Mouse (Mus musculus) liver, embryonic 14.5 days (tissue): ENCODE measurements at regions not wholly inside any gene's neighbourhood (a gene's known extent, or its start where the extent isn't known, plus 50 kb on each side); places are given as distances from the start of the nearest gene placed in this dataset.

Experiments
- ATAC-seq: fragments of 200-750 bp; cut with Nextera tagmentation; 2 replicates; pipeline ENCODE4 v1.8.0; 2017; ENCODE audit warnings: moderate number of reproducible peaks, mild to moderate bottlenecking, moderate library complexity; ENCODE audit not compliant: insufficient read depth
- DNase-seq, 3 experiments: peaks; one replicate each; pipeline ENCODE4 v3.0.0-alpha.2; 2012 to 2013; ENCODE audit warnings: low read depth in 3 of 3, low spot score in 3 of 3
- H3K27ac ChIP-seq: fragments of 300-500 bp; sonication (generic); 2 replicates; pipeline ENCODE4 v1.5.1; 2014; ENCODE audit warnings: moderate library complexity, mild to moderate bottlenecking, control low read depth, inconsistent platforms
- H3K27me3 ChIP-seq: fragments of 300-500 bp; sonication (generic); 2 replicates; pipeline ENCODE4 v1.6.1; 2014; ENCODE audit warnings: mild to moderate bottlenecking, low read length, moderate library complexity; ENCODE audit not compliant: control insufficient read depth, insufficient read depth
- H3K36me3 ChIP-seq: fragments of 300-500 bp; sonication (generic); replicated peaks from 2 replicates; pipeline ENCODE4 v1.6.1; 2014; ENCODE audit warnings: low read depth; ENCODE audit not compliant: control insufficient read depth, insufficient read depth
- H3K4me1 ChIP-seq, 2 experiments: fragments of 200-500 bp in 1 of 2; fragments of 300-500 bp in 1 of 2; sonication (generic) in 1 of 2; replicated peaks; 2 replicates each; pipeline ENCODE4 v1.6.1; 2012 to 2014; ENCODE audit warnings: antibody characterized with exemption in 1 of 2, inconsistent platforms in 1 of 2, low read length in 1 of 2; ENCODE audit not compliant: control insufficient read depth in 2 of 2, insufficient read depth in 2 of 2
- H3K4me2 ChIP-seq: fragments of 300-500 bp; sonication (generic); 2 replicates; pipeline ENCODE4 v1.6.1; 2014; ENCODE audit warnings: low read depth, mild to moderate bottlenecking, control low read depth, moderate library complexity
- H3K4me3 ChIP-seq, 2 experiments: fragments of 200-500 bp in 1 of 2; fragments of 300-500 bp in 1 of 2; sonication (generic) in 1 of 2; 2 replicates each; pipeline ENCODE4 v1.5.1; 2012 to 2014; ENCODE audit warnings: low read depth in 2 of 2, low read length in 2 of 2, mild to moderate bottlenecking in 2 of 2, control low read depth in 1 of 2, inconsistent platforms in 1 of 2, moderate library complexity in 1 of 2; ENCODE audit not compliant: insufficient read depth in 1 of 2
- H3K9ac ChIP-seq: fragments of 300-500 bp; sonication (generic); replicated peaks from 2 replicates; pipeline ENCODE4 v1.6.1; 2014; ENCODE audit warnings: mild to moderate bottlenecking, control low read depth, moderate library complexity
- H3K9me3 ChIP-seq: fragments of 300-500 bp; sonication (generic); 2 replicates; pipeline ENCODE4 v1.6.1; 2016; ENCODE audit warnings: low read length, mixed read lengths; ENCODE audit not compliant: control insufficient read depth
- CTCF ChIP-seq: IDR thresholded peaks from 2 replicates; pipeline ENCODE4 v1.5.1; 2016; ENCODE audit warnings: antibody characterized with exemption, low read depth, control low read depth
- EP300 ChIP-seq: IDR thresholded peaks from 2 replicates; pipeline ENCODE4 v1.6.1; 2016; ENCODE audit warnings: antibody characterized with exemption, low read depth
- WGBS: fragments of 180-500 bp; shearing (Covaris S2); extraction: QIAGEN DNeasy Blood & Tissue Kit; methylation state at CpG from one replicate; pipeline ENCODE4 v1.1.7; 2014; ENCODE audit not compliant: insufficient replicate concordance; 5-methylcytosine and 5-hydroxymethylcytosine counted together

DNA sequence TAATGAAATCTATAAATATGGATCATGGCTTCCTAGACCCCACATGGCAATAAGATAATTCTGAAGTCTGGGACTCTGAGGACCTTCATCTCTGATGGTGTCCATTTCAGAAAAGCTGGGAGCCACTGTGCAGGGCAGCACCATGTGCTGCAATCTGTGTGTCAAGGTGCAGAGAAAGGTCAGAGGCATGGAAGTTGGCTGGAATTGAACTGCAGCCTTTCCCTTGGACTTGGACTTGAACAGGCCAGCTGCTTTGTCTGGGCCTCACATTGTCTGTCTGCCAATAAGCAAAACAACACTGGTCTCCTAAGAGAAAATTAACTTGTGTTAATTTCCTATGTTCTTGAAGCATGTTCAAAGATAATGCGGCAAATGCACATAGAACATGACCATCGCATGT is 681.0 kb downstream of the Cypt12 start:
- H3K9me3 ChIP-seq, result no peaks in the 10 kb centered on the region
- H3K4me1 ChIP-seq, result no peaks in the 10 kb centered on the region
- H3K27me3 ChIP-seq, result no peaks in the 10 kb centered on the region
- H3K27ac ChIP-seq, result no peak overlapping the region
- H3K4me2 ChIP-seq, result no peak overlapping the region
- H3K4me3 ChIP-seq, result no peak overlapping the region
- TF ChIP-seq EP300, result no peak
- TF ChIP-seq CTCF, result no peak
- ATAC-seq (no peak), DNase-seq (no peak)
- 79% methylated on average over 2 of the region's 2 CpGs for WGBS
- no peaks in the 10 kb centered on the region for H3K36me3 ChIP-seq
- H3K9ac ChIP-seq, result no peak overlapping the region

GRCm38 (mm10) chr3:18631601-18632000 is 683.4 kb downstream of the Cypt12 start:
- Histone ChIP-seq H3K4me1 (no peaks in the 10 kb centered on the region), H3K27ac (no peak overlapping the region), H3K9me3 (no peaks in the 10 kb centered on the region), H3K4me2 (no peak overlapping the region), H3K4me3 (no peak overlapping the region), H3K27me3 (no peaks in the 10 kb centered on the region), H3K9ac (no peak overlapping the region), H3K36me3 (no peaks in the 10 kb centered on the region)
- ATAC-seq (no peak), DNase-seq (no peak)
- 51% methylated on average over 1 of the region's 1 CpGs for WGBS
- TF ChIP-seq EP300 (no peak), CTCF (no peak)

GRCm38 (mm10) chr3:18634855-18635254 is 686.6 kb downstream of the Cypt12 start:
- Histone ChIP-seq H3K9me3 (no peaks in the 10 kb centered on the region), H3K36me3 (no peaks in the 10 kb centered on the region), H3K4me1 (no peaks in the 10 kb centered on the region), H3K4me3 (no peak overlapping the region), H3K27ac (no peak overlapping the region), H3K4me2 (no peak overlapping the region), H3K27me3 (no peaks in the 10 kb centered on the region), H3K9ac (no peak overlapping the region)
- TF ChIP-seq CTCF, result no peak
- TF ChIP-seq EP300, result no peak
- no peak for ATAC-seq
- no peak for DNase-seq

GRCm38 (mm10) chr3:18637553-18637952 is 689.3 kb downstream of the Cypt12 start:
- ATAC-seq (no peak), DNase-seq (no peak)
- Histone ChIP-seq H3K4me1 (no peaks in the 10 kb centered on the region), H3K9me3 (no peaks in the 10 kb centered on the region), H3K9ac (no peak overlapping the region), H3K27ac (no peak overlapping the region), H3K4me2 (no peak overlapping the region), H3K36me3 (no peaks in the 10 kb centered on the region), H3K27me3 (no peaks in the 10 kb centered on the region), H3K4me3 (no peak overlapping the region)
- no peak for TF ChIP-seq CTCF
- no peak for TF ChIP-seq EP300

- ATAC-seq, result no peak
Measured at GRCm38 (mm10) chr3:18640286-18640685, 692.1 kb downstream of the Cypt12 start.

DNA sequence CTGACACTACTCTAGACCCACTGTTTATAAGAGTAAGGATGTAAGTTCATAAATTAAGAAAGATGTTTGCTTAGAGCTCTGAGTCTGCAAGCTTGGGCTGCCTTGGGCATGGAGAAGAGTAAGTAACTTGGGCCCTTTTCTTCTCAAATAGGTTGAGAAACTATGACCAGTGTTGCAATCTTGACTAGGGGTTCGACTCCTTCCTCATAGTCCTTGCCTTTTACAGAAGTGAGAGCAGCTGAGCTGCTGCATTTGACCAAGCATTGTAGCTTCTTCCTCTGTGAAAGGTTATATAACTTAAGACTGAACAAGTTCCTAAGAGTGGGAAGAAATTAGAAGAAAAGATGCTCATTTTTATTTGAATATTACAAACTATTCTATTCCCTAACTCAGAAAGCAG is 693.5 kb downstream of the Cypt12 start:
- Histone ChIP-seq H3K9me3 (no peaks in the 10 kb centered on the region), H3K9ac (no peak overlapping the region), H3K27ac (no peak overlapping the region), H3K4me2 (no peak overlapping the region), H3K36me3 (no peaks in the 10 kb centered on the region), H3K4me3 (no peak overlapping the region), H3K27me3 (no peaks in the 10 kb centered on the region), H3K4me1 (no peaks in the 10 kb centered on the region)
- TF ChIP-seq EP300 (no peak), CTCF (no peak)
- DNase-seq (no peak), ATAC-seq (no peak)
- whole genome bisulfite sequencing, result 35% methylated on average over 1 of the region's 1 CpGs

More at GRCm38 (mm10) chr3:18640286-18640685, 692.1 kb downstream of the Cypt12 start:
- no peaks in the 10 kb centered on the region for H3K4me1 ChIP-seq
- whole genome bisulfite sequencing, result 58% methylated on average over 5 of the region's 5 CpGs
- no peak overlapping the region for H3K4me2 ChIP-seq
- no peak for TF ChIP-seq CTCF
- TF ChIP-seq EP300, result no peak
- no peak overlapping the region for H3K4me3 ChIP-seq
- H3K27ac ChIP-seq, result no peak overlapping the region
- no peaks in the 10 kb centered on the region for H3K9me3 ChIP-seq
- no peaks in the 10 kb centered on the region for H3K36me3 ChIP-seq
- no peaks in the 10 kb centered on the region for H3K27me3 ChIP-seq
- H3K9ac ChIP-seq, result no peak overlapping the region
- no peak for DNase-seq
